Mouse (Mus musculus) C2C12 (cell line): Measurements from ENCODE around the gene Ctbp1. TPM values are rescaled to one million over a fixed set of nuclear protein-coding genes. Genes with fewer than 3 reads are reported as not detected.

Source experiments
- H3K27me3 ChIP-seq: one replicate; pipeline ENCODE4 v1.6.1; 2011; ENCODE audit not compliant: control insufficient read depth, insufficient read depth, insufficient read length
- H3K36me3 ChIP-seq: one replicate; pipeline ENCODE4 v1.6.1; 2011; ENCODE audit not compliant: control insufficient read depth, insufficient read depth
- H3K4me3 ChIP-seq: one replicate; pipeline ENCODE4 v1.5.1; 2011; ENCODE audit warnings: mild to moderate bottlenecking, control low read depth; ENCODE audit not compliant: poor library complexity, insufficient read depth, severe bottlenecking
- H3K79me2 ChIP-seq: one replicate; pipeline ENCODE4 v1.6.1; 2011; ENCODE audit not compliant: control insufficient read depth, insufficient read depth
- H3K79me3 ChIP-seq: one replicate; pipeline ENCODE4 v1.6.1; 2011; ENCODE audit warnings: low read depth, control low read depth
- H3ac ChIP-seq: one replicate; pipeline ENCODE3; 2011; ENCODE audit warnings: low read depth; ENCODE audit not compliant: control insufficient read depth, insufficient read length
- CEBPB ChIP-seq: IDR thresholded peaks from one replicate; pipeline ENCODE4 v1.6.1; 2011; ENCODE audit warnings: low read depth, mild to moderate bottlenecking, control low read depth, moderate library complexity
- CTCF ChIP-seq: IDR thresholded peaks from one replicate; pipeline ENCODE4 v1.5.1; 2011; ENCODE audit not compliant: control insufficient read depth, insufficient read depth, insufficient read length
- FOSL1 ChIP-seq: IDR thresholded peaks from one replicate; pipeline ENCODE4 v1.8.0; 2011; ENCODE audit warnings: mild to moderate bottlenecking, low read length; ENCODE audit not compliant: poor library complexity, insufficient read depth, severe bottlenecking
- MAX ChIP-seq: IDR thresholded peaks from one replicate; pipeline ENCODE4 v1.6.1; 2011; ENCODE audit warnings: mild to moderate bottlenecking, control low read depth
- MYOD1 ChIP-seq: IDR thresholded peaks from one replicate; pipeline ENCODE4 v1.6.1; 2011; ENCODE audit warnings: low read depth; ENCODE audit not compliant: control insufficient read depth, insufficient read length
- MYOG ChIP-seq: IDR thresholded peaks from one replicate; pipeline ENCODE4 v1.6.1; 2011; ENCODE audit not compliant: control insufficient read depth, insufficient read length; ENCODE audit errors: extremely low read depth
- USF1 ChIP-seq: IDR thresholded peaks from one replicate; pipeline ENCODE4 v1.6.1; 2011; ENCODE audit warnings: low read depth, mild to moderate bottlenecking, control low read depth, moderate library complexity
- polyA plus RNA-seq: library from polyadenylated mRNA; unstranded; fragments of >200 nt; fragmentation: generic; extraction: Trizol; gene quantifications from one replicate; pipeline ENCODE4 v1.2.1, GENCODE M21; 2012; ENCODE audit warnings: missing spikeins

The Ctbp1 gene
- polyA plus RNA-seq, 1 experiment = 242 TPM

- no peaks in the 10 kb centered on the region for H3K79me3 ChIP-seq
- TF ChIP-seq CTCF (no peak), MYOD1 (no peak), FOSL1 (no peak), MYOG (no peak), USF1 (no peak), CEBPB (no peak), MAX (no peak)
- no peaks in the 10 kb centered on the region for H3K36me3 ChIP-seq
- no peak overlapping the region for H3K4me3 ChIP-seq
- H3ac ChIP-seq = no peak overlapping the region
- no peaks in the 10 kb centered on the region for H3K79me2 ChIP-seq
- H3K27me3 ChIP-seq = peaks cover 21% of the 10 kb centered on the region
These were observed 19.1 kb upstream of the Ctbp1 start for GRCm38 (mm10) chr5:33293796-33294430.

GRCm38 (mm10) chr5:33283951-33284350 is 9.2 kb upstream of the Ctbp1 start:
- no peaks in the 10 kb centered on the region for H3K36me3 ChIP-seq
- H3K79me2 ChIP-seq = no peaks in the 10 kb centered on the region
- no peak for TF ChIP-seq CEBPB
- no peak for TF ChIP-seq MYOD1
- TF ChIP-seq FOSL1 = no peak
- TF ChIP-seq CTCF = no peak
- TF ChIP-seq MAX = no peak
- TF ChIP-seq USF1 = no peak
- TF ChIP-seq MYOG = no peak
- H3K79me3 ChIP-seq = no peaks in the 10 kb centered on the region
- H3K27me3 ChIP-seq = peaks cover 25% of the 10 kb centered on the region
- peak overlapping the region; percentile 7 for H3K4me3 ChIP-seq
- H3ac ChIP-seq = no peak overlapping the region

- Histone ChIP-seq H3ac (no peak overlapping the region), H3K27me3 (peaks cover 22% of the 10 kb centered on the region), H3K36me3 (no peaks in the 10 kb centered on the region), H3K4me3 (no peak overlapping the region), H3K79me2 (no peaks in the 10 kb centered on the region), H3K79me3 (no peaks in the 10 kb centered on the region)
- no peak for TF ChIP-seq FOSL1
- no peak for TF ChIP-seq CTCF
- TF ChIP-seq CEBPB = no peak
- no peak for TF ChIP-seq MYOG
- TF ChIP-seq USF1 = no peak
- no peak for TF ChIP-seq MAX
- TF ChIP-seq MYOD1 = no peak
These were observed 6.6 kb upstream of the Ctbp1 start for GRCm38 (mm10) chr5:33281428-33281827.

- Histone ChIP-seq H3ac (no peak overlapping the region), H3K79me3 (peaks cover 4% of the 10 kb centered on the region), H3K79me2 (peaks cover 3% of the 10 kb centered on the region), H3K36me3 (no peaks in the 10 kb centered on the region), H3K27me3 (peaks cover 18% of the 10 kb centered on the region), H3K4me3 (no peak overlapping the region)
- TF ChIP-seq CTCF (no peak), USF1 (no peak), FOSL1 (no peak), MYOG (no peak), CEBPB (no peak), MYOD1 (no peak), MAX (no peak)
These were observed 4.2 kb upstream of the Ctbp1 start for GRCm38 (mm10) chr5:33278950-33279349.

- Histone ChIP-seq H3ac (no peak overlapping the region), H3K36me3 (peaks cover 7% of the 10 kb centered on the region), H3K79me3 (peaks cover 20% of the 10 kb centered on the region), H3K4me3 (no peak overlapping the region), H3K27me3 (peaks cover 6% of the 10 kb centered on the region), H3K79me2 (peaks cover 19% of the 10 kb centered on the region)
- TF ChIP-seq MYOD1 (no peak), CEBPB (no peak), MYOG (no peak), FOSL1 (no peak), USF1 (no peak), MAX (no peak), CTCF (no peak)
These were observed 2.5 kb upstream of the Ctbp1 start for GRCm38 (mm10) chr5:33277286-33277685.
